Mouse (Mus musculus) urinary bladder, postnatal 10 days (tissue): Measurements from ENCODE around the gene Runx1.

Experiments
- DNase-seq: peaks from one replicate; pipeline ENCODE4 v3.0.0; 2022; ENCODE audit warnings: low spot score

Gene Runx1

DNA sequence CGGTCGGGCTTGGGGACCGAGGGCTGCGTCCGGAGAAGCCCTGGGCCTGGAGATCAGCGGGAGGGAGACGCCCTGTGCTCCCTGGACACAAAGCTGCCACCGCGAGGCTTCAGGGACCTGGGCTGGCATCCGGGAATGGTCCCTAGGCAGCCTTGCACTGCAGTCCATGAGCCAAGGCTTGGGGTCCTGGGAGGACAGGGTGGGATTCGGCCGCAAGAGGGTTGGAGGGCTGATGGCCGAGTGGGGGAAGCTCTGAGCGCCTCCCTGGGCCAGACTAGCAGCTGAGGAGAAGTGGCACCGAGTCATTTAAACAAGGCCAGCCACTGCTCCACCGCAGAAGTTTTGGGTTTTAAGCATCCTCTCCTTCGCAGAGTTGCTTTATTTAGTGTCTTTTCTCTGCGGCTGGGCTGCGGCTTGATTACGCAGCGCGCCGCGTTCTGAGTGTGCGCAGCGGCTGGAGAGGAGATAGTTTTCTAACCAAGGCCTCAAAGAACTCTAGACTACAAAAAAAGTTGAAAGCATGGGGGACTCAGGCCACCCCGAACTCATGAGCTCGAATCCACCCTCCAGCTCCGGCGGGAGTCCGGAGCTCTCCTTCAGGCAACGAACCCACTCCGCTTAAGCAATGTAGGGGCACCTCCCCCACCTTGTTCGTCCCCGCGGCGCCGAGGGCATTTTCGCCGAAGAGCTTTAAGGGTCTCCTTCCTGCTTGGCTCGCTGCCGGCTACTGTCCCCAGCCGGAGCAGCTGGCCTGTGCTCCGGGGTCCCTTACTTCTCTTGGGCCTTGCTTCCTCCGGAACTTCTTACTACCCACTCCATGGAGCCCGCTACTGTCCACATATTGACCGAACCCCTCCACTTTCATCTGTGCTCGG is 128.0 kb downstream of the Runx1 start:
- no peak for DNase-seq

DNA sequence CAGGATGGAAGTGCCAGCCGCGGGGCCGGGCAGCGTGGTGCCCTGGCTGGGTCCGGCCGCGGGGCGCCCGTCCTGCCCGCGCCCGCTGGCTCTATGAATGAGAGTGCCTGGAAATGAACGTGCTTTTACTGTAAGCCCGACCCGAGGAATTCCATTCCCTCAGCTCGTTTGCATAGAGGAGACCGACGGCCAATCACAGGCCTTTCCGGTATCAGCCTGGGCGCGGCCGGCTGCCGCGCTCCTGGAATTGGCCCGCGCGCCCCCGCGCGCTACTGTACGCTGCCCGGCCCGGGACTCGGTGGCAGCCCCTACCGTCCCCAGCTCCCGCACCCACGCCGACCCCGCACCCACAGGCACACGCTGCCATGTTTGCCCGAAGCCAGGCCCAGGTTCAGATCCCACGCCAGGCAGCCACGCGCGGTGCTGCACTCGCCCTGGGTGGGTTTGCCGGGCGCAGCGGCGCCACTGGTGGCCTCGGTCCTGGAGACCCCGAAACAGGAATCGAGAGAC is 128.7 kb downstream of the Runx1 start:
- peak; percentile 35 for DNase-seq

DNA sequence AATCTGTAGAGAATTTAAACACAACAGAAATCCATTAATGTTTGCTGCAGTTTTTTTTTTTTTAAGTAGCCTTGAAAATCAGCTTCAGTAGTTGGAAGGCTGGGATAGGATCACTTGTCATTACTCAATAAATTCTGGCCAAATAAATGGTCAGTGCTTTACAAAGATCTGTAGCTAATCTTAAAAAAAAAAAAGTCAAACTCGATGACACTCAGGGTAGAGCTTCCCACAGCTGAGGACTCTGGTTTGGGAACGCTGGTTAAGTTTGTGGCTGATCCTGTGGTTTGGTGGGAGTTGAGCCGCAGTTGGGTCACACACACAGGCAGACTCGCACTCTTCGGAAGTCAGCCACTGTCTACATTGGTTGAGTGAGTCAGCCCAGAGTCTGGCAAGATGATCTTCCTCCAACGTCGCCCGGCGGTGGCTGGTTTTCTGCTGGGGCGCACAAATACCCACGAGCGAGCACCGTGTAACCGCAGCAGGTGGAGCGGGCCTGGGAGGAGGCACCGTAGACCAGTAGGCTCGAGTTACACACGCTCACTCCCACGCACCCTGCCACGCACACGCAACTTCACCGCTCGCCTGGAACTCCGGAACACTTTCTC is 129.4 kb downstream of the Runx1 start:
- peak; percentile 19 for DNase-seq

DNA sequence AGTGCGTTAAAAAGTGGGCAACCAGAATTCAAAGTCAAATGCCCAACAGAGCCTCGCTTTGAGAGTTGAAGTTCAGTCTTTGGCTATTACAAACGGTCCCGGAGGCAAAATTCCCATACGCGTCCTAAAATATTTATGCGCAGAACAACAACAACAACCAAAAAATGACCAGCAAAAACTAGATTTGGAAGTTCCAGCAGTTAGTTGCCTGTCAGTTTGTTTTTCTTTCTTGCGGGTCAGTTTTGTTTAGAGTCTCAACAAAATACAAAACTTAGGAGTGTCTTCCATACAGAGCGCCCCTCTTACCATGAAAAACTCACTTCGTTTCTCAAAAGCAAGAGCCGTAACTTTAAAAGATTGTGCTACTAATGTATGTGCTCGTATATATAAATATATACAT is 130.0 kb downstream of the Runx1 start:
- no peak for DNase-seq

DNA sequence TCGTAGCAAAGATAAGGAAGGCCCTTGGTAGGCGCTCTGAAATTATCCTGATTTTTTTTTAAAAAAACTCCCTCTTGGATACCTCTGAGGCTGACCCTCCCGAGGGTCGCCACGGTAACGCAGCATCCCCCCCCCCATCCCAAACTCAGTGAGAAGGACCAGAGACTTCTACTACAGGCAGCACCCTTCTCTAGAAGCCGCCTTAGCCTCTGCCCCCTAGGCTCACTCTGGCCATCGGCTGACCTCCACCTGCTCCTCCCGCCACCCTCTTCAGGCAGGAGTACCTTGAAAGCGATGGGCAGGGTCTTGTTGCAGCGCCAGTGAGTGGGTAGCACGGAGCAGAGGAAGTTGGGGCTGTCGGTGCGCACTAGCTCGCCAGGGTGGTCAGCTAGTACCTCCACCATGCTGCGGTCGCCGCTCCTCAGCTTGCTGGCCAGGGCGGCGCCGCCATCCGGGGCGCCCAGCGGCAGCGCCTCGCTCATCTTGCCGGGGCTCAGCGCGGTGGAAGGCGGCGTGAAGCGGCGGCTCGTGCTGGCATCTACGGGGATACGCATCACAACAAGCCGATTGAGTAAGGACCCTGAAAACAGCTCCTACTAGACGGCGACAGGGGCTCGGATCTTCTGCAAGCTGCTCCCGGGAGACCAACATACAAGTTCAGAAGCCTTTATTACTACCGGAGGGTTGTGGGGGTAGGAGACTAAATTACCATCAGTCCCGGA is 130.6 kb downstream of the Runx1 start:
- no peak for DNase-seq

DNA sequence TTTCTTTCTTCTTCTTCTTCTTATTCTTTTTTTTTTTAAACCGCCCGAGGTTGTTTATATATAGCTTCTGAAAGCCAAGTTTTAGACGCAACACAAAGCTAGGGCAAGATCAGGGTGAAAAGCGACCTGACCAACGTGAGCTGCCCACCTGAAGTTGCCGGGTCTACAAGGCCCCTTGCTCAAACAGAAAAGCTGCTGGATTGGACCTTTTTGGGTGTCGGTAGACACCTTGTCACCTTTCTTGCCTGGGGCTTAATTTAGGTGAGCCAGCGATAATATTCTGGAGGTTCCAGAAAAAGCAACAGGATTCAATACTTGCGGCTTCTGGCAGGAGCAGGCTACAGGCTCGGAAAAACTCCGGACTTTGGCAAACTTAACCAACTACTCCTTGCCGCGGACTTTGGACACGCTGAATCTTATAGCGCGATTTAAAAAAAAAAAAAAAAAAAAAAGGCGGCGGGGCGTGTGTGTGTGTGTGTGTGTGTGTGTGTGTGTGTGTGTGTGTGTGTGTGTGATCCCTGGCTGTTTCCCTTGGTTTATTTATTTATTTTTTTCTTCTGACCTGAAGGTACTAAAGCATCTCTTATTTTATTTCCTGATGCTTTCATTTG is 131.3 kb downstream of the Runx1 start:
- DNase-seq, result no peak

DNA sequence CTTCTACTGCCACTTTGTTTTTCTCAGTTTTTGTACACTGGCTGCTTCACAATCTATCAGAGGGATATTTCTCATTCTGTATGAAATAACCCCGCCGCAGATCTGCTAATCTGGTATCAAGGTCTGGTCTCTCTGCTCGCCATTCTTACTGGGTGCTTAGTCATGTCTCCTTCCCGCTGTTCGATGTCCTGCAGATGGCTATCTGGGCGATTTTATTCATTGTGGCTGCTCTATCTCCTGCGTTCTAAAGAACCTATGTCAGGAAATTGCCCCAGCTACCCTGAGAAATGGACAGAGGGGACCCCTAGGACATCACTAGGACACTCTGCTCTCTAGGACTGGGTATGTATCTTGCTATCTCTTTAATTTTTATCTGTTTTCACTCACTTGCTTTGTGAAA is 135.2 kb downstream of the Runx1 start:
- no peak for DNase-seq

DNA sequence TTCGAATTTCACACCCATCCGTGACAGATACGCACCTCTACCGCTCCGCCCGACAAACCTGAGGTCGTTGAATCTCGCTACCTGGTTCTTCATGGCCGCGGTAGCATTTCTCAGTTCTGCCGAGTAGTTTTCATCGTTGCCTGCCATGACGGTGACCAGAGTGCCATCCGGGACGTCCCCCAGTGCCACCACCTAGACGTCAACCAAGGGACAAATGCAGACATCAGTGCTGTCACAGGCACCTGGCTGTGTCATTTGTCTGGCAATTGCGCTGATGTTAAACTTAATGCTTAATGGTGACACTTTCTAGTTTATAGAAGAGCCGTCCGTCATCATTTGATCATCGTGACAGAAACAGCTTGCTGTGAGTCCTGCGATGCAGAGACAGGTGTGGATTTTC is 137.0 kb downstream of the Runx1 start:
- DNase-seq, result no peak

DNA sequence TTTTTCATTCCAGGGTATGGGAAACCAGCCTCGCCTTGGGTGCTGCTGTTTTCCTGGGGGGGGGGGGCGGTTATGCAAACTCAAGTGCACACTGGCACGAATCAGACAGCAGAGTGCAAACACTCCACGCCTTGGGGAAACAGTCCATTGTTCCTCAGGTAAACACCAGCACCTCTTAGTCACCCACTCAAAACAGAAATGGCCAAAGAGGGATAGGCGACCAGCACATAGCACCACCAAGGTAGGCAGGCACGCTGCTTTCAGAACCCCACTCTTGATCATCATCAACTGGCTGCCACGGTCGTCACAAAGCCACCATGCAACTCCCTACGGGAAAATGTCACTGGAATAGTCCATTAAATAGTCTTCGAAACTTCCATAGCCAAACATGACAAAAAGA is 139.0 kb downstream of the Runx1 start:
- no peak for DNase-seq

DNA sequence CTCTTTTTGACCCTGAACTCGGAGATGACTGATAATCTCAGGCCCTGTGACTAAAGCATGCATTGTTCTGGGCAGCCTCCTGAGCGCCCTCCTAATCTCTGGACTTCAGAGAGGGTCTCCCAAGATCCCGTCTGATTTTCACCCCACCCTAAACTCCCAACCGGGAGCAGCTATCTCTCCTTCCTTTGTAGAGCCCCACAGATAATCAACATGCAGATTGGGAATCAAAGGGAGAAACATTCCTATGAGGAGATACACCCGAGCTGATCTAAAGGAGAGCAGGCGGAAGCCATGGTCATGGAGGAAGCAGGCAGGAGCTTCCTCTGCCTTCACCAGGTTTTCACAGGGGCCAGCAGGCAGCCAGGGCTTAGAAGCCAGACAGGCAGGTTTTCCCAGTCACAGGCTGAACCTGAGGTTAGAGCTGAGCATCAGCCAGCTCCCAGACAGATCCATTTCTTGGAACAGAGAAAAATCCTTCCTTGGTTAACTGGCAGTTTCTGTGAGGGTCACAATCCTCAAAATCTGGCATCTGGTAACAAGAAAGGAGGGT is 140.1 kb downstream of the Runx1 start:
- no peak for DNase-seq

DNA sequence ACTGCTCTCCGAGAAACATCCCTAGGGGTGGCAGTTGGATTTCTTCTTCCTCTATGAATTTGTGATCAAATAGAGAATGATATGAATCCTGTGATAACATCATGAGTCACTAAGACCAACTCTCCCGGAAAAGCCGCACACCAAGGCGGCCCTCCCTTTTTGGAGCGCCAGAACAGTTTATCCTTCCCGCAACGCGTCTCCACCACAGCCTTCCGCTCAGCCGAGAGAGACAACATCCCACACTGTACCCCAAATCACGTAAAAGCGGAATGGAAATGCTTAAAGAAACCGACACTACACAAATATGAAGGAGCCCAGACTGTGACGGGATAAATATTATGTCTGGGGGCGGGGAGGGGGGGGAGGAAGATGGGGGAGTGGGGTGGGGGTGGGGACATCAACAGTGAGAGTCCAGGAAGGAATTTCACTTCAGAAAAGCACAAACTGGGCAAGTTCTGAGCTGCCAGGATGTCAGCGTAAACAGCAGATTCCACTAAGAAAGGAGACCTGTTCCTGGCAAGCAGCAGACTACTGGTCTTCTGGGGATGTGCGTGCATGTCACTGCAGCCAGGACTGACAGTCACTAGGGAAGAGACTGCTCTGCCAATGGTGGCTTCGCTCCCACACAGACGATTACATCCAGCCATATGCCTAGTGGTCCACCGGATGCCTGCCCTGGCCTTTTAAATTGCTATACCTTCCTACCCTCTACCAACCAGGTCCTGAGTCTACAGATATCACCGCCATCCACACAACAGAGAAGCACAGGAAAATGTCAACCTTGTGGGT is 141.3 kb downstream of the Runx1 start:
- no peak for DNase-seq

DNA sequence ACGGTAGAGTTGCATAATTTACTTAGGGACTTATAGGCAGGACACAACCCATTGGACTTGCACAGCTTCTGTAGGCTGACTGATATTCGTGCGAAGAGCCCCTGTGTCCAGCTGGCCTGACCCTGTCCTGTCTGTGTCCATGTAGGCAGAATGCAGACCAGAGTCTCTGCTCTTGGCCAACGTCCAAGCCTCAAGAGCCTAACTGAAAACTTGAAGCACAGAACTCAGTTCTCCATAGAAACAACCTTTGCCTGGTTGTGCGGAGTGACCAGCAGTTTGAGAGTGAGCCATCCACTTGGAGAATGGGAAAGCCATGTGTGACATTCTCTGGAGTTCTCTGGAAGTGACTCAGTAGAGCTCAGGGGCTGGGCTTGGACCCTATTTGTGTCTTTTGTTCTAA is 149.3 kb downstream of the Runx1 start:
- DNase-seq, result no peak

DNA sequence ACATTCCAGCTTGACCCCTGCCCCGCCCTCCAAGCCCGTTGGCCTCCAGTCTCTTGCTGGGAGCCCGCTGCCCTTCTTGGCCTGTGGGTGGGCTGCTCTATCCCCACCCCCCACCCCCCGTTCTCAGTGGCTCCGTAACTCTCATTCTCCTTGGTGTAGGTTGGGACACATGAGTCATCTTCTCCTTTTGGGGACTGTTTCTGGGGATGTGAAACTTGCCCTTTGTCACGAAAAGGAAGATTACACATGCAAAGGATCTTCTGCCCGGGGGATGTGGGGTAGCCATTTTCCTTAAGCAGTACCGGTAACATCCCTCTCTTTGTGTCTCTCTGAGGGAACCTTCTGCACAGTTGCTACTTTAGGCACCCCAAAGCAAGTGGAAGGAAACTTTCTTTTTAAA is 150.3 kb downstream of the Runx1 start:
- no peak for DNase-seq

DNA sequence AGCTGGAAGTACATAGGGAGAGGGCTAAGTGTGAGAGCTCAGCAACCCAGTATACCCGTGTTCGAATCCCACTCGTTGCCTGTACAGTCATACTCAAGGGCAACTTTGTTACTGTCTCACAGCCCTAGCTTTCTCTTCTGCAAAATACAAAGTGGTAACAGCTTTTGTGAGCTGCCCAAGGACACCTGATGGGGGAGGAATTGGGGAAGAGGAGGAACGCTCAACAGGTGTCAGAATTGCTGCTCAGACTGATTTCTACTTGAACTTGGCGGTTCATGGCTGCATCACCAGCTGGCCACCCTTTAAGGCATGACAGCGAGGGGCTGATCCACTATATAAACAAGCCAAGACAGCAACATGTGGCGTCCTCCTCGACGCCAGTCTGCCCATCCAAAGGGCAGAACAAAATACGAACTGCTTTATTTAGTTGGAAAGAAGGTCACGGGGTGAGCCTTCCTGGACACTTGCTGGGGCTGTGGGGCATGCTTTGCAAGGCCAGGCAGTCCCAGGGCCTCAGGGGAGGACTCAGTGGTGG is 151.0 kb downstream of the Runx1 start:
- DNase-seq, result no peak

DNA sequence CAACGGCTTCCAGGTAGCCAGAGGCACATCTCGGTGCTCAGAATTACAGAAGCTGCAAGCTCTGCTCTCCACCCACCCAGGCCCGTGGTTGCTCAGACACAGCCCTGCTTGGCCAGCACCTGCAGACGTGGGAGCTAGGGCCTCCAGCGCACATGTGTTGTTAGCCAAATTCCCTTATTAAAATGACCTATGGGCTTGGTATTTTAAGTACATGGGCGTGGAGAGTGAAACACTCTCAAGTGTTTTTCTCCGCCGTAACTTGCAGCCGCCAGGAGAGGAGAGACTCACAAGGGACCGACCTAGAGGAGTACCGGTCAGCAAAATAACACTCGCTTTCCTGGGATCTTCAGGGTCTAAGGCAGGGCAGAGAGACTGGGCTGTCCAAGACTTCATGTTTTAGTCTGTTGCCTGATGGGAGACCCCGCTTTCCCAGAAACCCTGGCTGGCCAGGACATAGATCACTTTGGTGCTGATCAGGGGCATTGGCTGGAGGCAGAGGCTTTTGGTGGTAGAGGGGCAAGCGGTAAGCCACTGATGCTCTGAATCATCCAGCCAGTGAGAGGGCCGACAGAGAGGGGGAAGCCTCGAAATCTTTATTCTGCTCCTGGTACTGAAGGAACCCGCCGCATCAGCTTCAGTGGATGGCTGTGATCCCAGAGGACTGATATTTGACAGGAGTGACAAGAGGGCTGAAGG is 151.7 kb downstream of the Runx1 start:
- DNase-seq, result no peak

DNA sequence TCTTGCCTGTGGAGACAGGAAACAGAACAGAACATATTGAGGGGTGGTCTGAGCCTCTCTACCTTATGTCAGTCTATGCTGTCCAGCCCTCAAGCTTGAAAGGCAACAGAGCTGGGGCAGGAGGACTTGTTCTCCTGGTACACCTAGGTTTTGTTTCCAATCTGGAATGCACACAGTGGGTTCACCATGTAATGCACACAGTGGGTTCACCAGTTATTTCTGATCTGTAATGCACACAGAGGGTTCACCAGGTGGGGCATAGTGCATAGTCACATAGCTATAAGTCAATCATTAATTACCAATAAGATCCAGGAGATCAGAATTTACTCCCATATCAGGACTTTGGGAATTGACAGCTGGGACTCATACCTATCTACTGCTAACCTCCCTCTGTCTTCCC is 157.1 kb downstream of the Runx1 start:
- no peak for DNase-seq

DNA sequence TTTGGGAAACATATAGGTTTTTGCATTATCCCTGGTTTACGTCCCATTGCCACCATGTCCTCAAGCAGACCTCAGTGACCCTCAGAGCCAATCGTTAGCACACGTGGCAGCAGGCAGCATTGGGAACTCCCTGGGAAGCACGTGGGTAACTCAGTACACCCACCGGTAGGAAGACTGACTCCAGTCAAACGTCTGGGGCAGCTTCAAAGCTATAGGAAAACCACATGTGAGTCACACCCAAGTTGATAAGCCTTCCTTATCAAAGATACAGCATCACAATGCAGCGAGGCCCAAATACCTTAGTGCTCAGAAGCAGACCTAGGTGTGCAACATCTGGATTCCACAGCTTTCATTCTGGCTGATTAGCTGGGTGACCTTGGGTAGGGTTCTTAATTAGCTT is 164.2 kb downstream of the Runx1 start:
- no peak for DNase-seq

DNA sequence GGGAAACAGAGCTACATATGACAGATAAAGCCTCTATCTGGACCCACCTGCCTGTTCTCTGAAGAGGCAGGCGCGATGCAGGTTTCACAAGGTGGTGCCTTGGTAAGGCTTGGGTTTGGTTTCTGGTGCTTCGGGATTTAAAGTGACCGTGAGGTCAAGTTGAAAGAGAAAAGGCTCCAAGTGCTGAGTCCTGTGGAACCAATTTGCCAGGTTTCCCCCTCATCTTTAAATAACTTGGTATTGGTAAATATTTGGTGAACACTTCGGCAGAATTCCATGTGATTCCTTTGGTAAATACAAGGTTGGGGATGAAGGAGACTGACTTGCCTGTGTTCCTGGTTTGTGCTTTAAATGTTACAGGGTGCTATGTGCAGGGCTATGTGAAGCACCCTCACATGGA is 169.2 kb downstream of the Runx1 start:
- DNase-seq, result no peak

DNA sequence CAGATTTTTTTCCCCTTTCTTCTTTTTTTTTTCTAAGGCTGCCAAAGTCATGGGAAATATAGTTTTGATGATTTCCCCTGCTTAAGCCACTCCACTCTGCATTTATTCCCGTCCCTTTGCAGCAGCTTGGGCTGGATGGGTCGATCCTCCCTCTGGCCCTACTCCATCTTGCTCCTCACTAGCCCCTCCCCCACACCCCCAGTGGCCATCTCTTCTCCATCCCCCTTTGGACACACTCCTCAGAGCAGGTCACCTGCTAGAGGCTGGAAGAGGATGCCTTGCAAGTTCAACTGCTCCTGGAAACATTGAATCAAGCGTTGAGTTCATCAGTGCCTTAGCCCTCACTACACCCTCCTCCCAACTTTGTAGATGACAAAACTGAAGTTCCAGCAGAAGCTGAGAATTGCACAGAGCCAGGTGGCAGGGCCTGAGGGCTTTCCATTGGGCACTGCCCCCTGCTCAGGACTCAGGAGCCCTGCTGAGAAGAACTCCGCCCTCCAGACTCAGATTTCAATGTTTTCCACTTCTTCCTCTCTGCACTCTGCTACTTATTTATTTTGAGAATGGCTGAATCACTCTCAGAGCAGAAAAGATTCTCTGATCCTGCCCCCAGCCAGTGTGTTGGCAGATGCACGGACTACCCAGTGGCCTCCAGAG is 171.5 kb downstream of the Runx1 start:
- DNase-seq, result no peak

DNA sequence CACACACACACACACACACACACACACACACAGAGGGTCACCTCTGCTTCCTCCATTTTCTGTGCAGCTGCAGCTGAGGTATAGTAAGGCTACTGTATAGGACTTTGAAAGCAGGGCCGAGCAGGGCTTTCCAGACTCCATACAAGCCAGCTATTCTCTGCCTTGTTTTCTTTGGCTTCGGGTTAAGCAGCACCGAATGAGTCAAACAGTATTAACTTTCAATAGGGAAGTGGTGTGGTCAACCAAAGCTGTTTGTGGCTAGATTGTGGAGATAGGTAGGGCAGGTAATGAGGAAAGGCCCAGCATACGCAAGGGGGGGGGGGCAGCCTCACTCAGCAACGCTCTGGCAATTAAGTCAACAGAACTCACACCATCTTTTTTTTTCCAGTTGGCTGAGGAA is 172.1 kb downstream of the Runx1 start:
- no peak for DNase-seq
